Mouse (Mus musculus) heart, postnatal 25 days (tissue): ENCODE data around the gene Snrnp200. TPM values are rescaled to one million over a fixed set of nuclear protein-coding genes. Genes with fewer than 3 reads are reported as not detected.
A peak's percentile ranks its signal among the peaks of the same experiment; 100 is the strongest.
"Not testable (repeated sequence)": the region's sequence is repeated elsewhere in the genome, so short reads cannot be mapped to it uniquely, and the experiment has no call there.

ENCODE experiments used
- DNase-seq: peaks from one replicate; pipeline ENCODE4 v3.0.0; 2022; ENCODE audit warnings: low spot score
- intact Hi-C: fragments of 180-260 bp; cut with DNase I; formaldehyde crosslinking; loops from one replicate; pipeline ENCODE4 v1.15.1; 2025
- total RNA-seq, 2 experiments: library from RNA; stranded (reverse); gene quantifications; 2 replicates each; pipeline ENCODE4 v1.2.3; 2021

Snrnp200 gene
- 10 to 100 TPM; 54.0 to 62.4 TPM for total RNA-seq

GRCm38 (mm10) chr2:127207547-127208451, at the start of gene Snrnp200, which contains the start of gene 1810024B03Rik:
TSS of gene Snrnp200 (plus strand) at chr2:127208386.
TSS of gene 1810024B03Rik (minus strand) at chr2:127208280.
- DNase-seq = peak; percentile 86
- intact Hi-C loops = loop anchor here (10.0 kb wide), 1 partner anchor 183 kb away; no protein-coding TSS in a partner anchor

DNA sequence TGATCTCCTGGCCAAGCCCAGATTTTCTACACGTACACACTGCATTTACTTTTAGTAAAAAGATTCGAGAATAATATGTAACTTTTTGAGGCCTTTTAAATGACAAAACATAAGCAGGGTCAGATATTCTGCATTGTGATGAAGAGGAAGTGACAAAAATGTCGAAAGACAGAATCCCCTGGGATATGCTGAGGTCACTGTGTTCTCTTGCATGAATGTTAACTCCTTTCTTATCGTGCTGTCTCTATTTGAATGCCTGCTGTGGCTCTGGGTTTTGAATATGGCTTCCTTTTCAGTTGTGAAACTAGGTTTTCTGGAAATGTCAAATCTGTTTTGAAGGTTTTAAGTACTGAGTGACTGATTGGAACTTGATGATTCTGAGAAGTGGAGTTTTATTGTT, 42.5 kb upstream of the Snrnp200 start:
- intact Hi-C loops = loop anchor here (1.0 to 2.0 kb wide), 2 partner anchors 40 to 175 kb away; no protein-coding TSS in a partner anchor
- DNase-seq = no peak

- intact Hi-C loops = loop anchor here (1.0 to 2.0 kb wide), 2 partner anchors 39 to 175 kb away; no protein-coding TSS in a partner anchor
- not testable (repeated sequence) for DNase-seq
Observed at GRCm38 (mm10) chr2:127166261-127166660, 41.9 kb upstream of the Snrnp200 start.

GRCm38 (mm10) chr2:127182598-127183381, 25.4 kb upstream of the Snrnp200 start:
- intact Hi-C loops = no loop called here
- peak; percentile 79 for DNase-seq

DNA sequence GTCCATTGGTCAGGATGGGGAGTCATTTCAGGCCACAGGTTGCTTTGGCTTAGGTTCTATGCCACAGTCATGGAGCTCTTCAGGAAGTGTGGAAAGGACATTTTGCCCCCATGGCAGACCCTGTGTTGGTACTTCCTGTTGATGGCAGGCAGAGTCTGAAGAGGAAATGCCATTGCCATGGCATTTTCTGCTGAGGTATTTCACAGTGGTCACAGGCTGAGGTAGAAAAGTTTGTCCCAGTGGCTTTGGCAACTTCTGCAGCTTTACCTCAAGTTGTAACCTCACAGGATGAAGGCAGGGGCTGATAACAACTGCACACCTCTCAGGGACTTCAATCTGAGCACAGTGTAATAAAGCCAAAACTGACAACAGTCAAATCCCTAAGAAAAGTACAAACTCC, 18.6 kb upstream of the Snrnp200 start:
- intact Hi-C loops = no loop called here
- DNase-seq = no peak

DNA sequence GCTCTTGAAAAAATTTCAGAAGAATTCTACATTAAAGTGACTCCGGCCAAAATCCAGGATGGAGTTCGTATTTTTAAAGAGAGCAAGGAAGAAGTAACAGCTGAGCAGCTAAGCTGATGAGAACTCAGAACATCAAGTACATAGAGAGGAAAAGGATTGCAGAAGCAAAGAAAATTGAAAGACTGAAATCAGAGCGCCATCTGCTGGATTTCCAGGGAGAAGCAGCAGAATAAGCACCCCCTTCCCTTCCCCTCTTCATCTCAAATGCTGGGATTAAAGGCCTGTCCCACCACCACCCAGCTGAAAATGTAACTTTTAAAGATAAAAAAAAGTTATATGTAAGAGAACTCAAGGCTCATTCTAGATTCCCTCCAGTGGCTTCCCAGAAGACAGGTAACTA, 3.3 kb upstream of the Snrnp200 start:
- intact Hi-C loops = loop anchor here (1.0 to 10.0 kb wide), 2 partner anchors 39 to 180 kb away; no protein-coding TSS in a partner anchor
- DNase-seq = no peak

GRCm38 (mm10) chr2:127205936-127206335, 2.2 kb upstream of the Snrnp200 start:
- DNase-seq = not testable (repeated sequence)
- intact Hi-C loops = loop anchor here (1.0 to 10.0 kb wide), 2 partner anchors 40 to 181 kb away; no protein-coding TSS in a partner anchor

DNA sequence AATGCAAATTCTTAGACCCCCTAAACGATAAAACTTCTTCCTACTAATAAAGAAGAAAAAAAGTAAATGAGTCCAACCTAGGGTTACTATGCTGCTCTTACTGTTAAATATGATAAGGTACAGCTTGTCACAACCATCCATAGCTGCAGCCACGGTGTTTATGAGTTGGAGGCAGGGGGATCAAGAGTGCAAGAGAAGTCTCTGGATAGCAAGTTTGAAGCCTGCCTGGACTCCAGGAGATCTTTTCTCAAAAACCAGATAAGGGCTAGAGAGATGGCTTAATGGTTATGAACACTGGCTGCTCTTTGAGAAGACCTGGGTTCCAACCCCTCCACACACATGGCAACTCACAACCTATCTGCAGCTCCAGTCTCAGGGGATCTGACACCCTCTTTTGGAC, 1.3 kb upstream of the Snrnp200 start:
- no peak for DNase-seq
- intact Hi-C loops = loop anchor here (10.0 kb wide), 1 partner anchor 182 kb away; no protein-coding TSS in a partner anchor

DNA sequence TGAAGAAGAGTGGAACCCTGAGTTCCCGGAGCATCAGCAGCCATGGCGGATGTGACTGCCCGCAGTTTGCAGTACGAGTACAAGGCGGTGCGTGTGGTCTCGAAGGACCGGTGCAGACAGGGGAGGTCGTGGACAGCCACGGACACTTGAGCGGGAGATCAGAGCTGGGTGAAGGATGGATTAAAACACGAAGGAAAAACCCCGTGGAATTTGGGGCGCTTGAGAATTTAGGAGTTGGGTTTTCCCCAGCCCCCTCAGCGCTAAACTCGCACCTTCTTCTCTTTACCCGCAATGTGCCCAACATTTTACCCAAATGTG, 225 bp downstream of the Snrnp200 start:
- DNase-seq = no peak
- intact Hi-C loops = loop anchor here (10.0 kb wide), 1 partner anchor 184 kb away; no protein-coding TSS in a partner anchor

- no peak for DNase-seq
- intact Hi-C loops = no loop called here
Observed at GRCm38 (mm10) chr2:127210701-127211100, 2.5 kb downstream of the Snrnp200 start.

DNA sequence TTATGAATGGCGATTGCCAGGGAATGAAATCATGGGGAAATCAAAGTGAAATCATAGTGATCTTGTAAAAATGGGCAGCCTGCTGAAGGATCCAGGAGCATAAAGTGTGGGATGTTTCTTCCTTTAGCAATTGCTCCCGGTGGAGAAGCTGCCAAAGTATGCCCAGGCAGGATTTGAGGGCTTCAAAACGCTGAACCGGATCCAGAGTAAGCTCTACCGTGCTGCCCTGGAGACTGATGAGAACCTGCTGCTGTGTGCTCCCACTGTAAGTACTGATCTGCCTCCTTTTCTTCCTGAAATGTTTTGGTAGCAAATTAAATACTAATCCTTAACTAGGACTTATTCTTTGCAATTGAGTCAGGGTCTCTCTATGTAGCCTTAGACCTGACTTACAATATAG, 9.6 kb downstream of the Snrnp200 start:
- no peak for DNase-seq
- intact Hi-C loops = no loop called here

DNA sequence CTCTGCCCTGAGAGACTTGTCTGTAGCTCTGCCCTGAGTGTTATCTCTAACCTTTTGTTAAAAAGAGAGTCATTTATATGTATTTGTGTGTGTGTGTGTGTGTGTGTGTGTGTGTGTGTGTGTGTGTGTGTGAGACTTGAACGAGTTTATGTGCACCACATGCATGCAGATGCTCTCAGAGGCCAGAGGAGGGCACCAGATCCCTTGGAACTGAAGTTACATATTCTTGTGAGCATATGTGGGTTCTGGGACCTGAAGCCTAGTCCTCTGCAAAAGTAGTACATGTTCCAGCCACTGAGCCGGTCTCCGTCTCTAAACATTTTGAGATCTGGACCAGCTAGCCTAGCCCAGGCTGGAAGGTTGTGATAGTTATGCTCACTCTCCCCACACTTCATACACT, 17.1 kb downstream of the Snrnp200 start:
- DNase-seq = no peak
- intact Hi-C loops = loop anchor here (10.0 kb wide), 1 partner anchor 410 kb away; no protein-coding TSS in a partner anchor

DNA sequence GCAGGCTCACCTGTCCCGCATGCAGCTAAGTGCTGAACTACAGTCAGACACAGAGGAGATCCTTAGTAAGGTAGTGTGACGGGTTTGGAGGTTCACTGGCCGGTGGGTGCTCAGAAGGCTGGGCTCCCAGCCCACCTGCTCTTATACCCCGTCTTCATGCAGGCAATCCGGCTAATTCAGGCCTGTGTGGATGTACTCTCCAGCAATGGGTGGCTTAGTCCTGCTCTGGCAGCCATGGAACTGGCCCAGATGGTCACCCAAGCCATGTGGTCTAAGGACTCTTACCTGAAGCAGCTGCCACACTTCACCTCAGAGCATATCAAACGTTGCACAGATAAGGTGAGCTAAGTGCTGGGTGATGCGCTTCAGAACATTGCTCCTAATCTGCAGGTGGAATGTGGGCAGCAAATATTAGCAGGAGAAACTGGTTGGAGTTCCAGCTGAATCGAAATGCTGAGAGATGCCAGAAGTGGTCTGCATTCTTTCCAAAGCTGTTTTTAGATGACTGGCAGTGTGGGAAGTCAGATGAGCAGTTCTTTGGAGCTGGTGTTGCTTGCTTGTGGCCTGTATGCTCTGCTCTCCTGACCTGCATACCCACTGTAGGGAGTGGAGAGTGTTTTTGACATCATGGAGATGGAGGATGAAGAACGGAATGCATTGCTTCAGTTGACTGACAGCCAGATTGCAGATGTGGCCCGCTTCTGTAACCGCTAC, 29.9 kb downstream of the Snrnp200 start:
- intact Hi-C loops = no loop called here
- DNase-seq = no peak

DNA sequence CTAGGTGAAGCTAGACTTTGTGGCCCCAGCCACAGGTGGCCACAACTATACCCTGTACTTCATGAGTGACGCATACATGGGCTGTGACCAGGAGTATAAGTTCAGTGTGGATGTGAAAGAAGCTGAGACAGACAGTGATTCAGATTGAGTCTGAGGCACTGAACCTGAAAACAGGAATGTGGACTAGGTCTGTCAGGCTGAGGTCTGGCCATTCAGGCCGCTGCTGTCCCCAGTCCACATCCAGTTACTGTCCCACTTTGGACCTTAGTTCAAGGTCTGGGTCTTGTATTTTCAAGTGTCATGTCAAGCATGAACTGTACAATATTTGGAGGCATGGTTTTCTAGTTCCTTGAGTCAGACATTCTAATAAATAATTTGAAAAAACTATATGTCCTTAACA, 31.9 kb downstream of the Snrnp200 start:
- intact Hi-C loops = no loop called here

DNA sequence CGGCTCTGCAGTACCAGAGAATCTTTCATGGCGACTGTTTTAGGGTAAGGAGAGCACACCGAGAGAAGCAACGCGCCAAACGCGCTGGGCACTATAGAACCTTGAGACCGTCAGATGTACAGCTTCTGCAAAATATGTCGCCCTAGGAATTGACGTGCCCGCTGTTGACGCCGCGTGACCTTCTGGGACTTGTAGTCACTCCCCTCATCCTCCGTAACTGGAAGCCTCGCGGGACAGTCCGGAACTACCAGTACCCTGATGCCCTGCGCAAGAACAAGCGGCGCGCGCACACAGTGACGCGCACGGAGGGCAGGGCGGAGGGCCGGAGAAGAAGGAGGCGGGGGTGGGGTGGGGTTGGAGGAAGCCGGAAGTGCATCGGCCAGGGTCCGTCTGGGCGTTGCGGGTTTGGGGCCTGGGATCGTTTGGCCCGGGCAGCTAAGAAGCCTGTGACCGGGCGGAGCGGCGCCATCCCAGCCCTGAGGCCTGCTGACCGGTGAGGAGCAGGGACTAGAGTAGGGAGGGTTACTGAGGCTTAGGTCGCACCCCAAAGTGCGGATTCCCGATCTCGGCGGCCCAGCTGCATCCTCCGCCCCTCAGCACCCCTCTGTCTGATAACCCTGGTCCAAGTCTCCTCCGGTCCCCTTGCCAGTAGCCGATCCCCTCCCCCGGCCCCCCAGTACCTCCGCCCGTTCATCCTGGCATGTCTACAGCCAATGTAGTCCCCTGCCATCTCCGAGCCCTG, 39.6 kb downstream of the Snrnp200 start, which contains the start of the genes Ciao1 and Tmem127:
Gene Ciao1, minus strand, starts transcription at position 225 of the 742 bp plus-strand sequence.
Gene Tmem127, plus strand, starts transcription at position 317 of the 742 bp plus-strand sequence.
- intact Hi-C loops = loop anchor here (1.0 to 2.0 kb wide), 3 partner anchors 21 to 95 kb away; no protein-coding TSS in a partner anchor

More for the DNA sequence above, 31.9 kb downstream of the Snrnp200 start:
- no peak for DNase-seq

DNA sequence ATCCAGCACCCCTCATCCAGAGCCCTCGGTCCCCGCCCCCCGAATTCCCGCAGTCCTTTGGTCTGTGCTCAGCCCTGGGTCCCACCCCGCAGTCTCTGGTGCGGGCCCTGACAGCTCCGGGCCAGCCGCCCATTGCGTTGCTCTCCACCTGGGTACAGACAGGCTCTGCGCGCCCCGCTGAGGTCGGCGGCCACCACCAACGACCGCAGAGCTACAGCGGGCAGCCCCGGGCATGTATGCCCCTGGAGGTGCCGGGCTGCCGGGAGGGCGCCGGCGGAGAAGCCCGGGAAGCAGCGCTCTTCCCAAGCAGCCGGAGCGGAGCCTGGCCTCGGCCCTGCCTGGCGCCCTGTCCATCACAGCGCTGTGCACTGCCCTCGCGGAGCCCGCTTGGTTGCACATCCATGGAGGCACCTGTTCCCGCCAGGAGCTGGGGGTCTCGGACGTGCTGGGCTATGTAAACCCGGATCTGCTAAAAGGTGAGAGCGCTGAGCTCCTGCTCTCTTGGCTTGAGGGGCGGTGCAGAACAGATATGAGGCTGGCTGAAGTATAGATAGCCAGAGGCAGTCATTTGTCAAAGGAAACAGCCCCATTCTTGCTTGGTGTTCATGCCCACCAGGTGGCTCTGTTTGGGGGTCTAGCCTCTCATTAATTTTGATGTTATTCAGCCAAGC, 40.3 kb downstream of the Snrnp200 start:
- DNase-seq = no peak
- intact Hi-C loops = loop anchor here (2.0 kb wide), 2 partner anchors 20 to 94 kb away; no protein-coding TSS in a partner anchor

More for the DNA sequence above, 39.6 kb downstream of the Snrnp200 start, which contains the start of the genes Ciao1 and Tmem127:
- peak; percentile 96 for DNase-seq

GRCm38 (mm10) chr2:127250291-127251008, 42.3 kb downstream of the Snrnp200 start:
- intact Hi-C loops = no loop called here
- no peak for DNase-seq
